Mouse (Mus musculus) megakaryocyte, embryonic 14.5 days (primary cell): ENCODE measurements around the gene Mylpf.

Source experiments
- FLI1 ChIP-seq: IDR thresholded peaks from 2 replicates; pipeline ENCODE4 v1.6.1; 2012; ENCODE audit warnings: low read length, inconsistent platforms, mixed read lengths
- GATA1 ChIP-seq: IDR thresholded peaks from 3 replicates; pipeline ENCODE4 v1.6.1; 2012; ENCODE audit warnings: mixed read lengths, low read length, inconsistent platforms, borderline replicate concordance

GRCm38 (mm10) chr7:127217475-127217874 lies 8.8 kb downstream of the Mylpf start:
- TF ChIP-seq GATA1 (no peak), FLI1 (no peak)
